Mouse (Mus musculus) central nervous system, embryonic 18 days (tissue): Measurements from ENCODE around the gene Ap5b1. TPM values are rescaled to one million over a fixed set of nuclear protein-coding genes. Genes with fewer than 3 reads are reported as not detected.

Source experiments
- polyA plus RNA-seq: library from polyadenylated mRNA; depleted of rRNA; stranded (reverse); fragments of >200 nt; gene quantifications from 2 replicates; pipeline ENCODE4 v1.2.3, GENCODE M21; 2012; rRNA removed

The Ap5b1 gene
- polyA plus RNA-seq, result 2.4 and 3.0 TPM in 2 replicates

GRCm38 (mm10) chr19:5567534-5568469 is at the start of gene Ap5b1:
TSS of gene Ap5b1 (plus strand) at chr19:5568025.

GRCm38 (mm10) chr19:5560457-5561041 is 7.3 kb upstream of the Ap5b1 start, which contains the start of gene Ovol1:
TSS of gene Ovol1 (minus strand) at chr19:5560646.

GRCm38 (mm10) chr19:5601752-5602541 is 34.1 kb downstream of the Ap5b1 start, which contains the start of gene Rnaseh2c:
TSS of gene Rnaseh2c (plus strand) at chr19:5601873.

GRCm38 (mm10) chr19:5609547-5610404 is 42.0 kb downstream of the Ap5b1 start, which contains the start of gene Kat5:
TSS of gene Kat5 (minus strand) at chr19:5610237.

Other genes starting within 250 kb of the Ap5b1 start
- not detected in 2 replicates for gene Catsper1, start 232.3 kb upstream of the Ap5b1 start, polyA plus RNA-seq
- gene Cst6, start 218.5 kb upstream of the Ap5b1 start, polyA plus RNA-seq, result 4.0 and 5.6 TPM in 2 replicates
- 28.7 and 30.5 TPM in 2 replicates for gene Eif1ad, start 201.3 kb upstream of the Ap5b1 start, polyA plus RNA-seq
- gene Banf1, start 200.9 kb upstream of the Ap5b1 start, polyA plus RNA-seq, result 233 and 237 TPM in 2 replicates
- 49.1 and 51.8 TPM in 2 replicates for gene Sart1, start 179.3 kb upstream of the Ap5b1 start, polyA plus RNA-seq
- gene Tsga10ip, start 165.5 kb upstream of the Ap5b1 start, polyA plus RNA-seq, result not detected in 2 replicates
- gene Drap1, start 143.0 kb upstream of the Ap5b1 start, polyA plus RNA-seq, result 280 and 282 TPM in 2 replicates
- gene AI837181, start 142.9 kb upstream of the Ap5b1 start, polyA plus RNA-seq, result 73.3 and 80.7 TPM in 2 replicates
- 0.04 and 0.43 TPM in 2 replicates for gene Fosl1, start 120.5 kb upstream of the Ap5b1 start, polyA plus RNA-seq
- gene Ccdc85b, start 110.1 kb upstream of the Ap5b1 start, polyA plus RNA-seq, result 13.9 and 14.0 TPM in 2 replicates
- gene Fibp, start 107.4 kb upstream of the Ap5b1 start, polyA plus RNA-seq, result 180 and 186 TPM in 2 replicates
- 1.4 and 2.1 TPM in 2 replicates for gene Ctsw, start 99.5 kb upstream of the Ap5b1 start, polyA plus RNA-seq
- 44.4 and 44.9 TPM in 2 replicates for gene Efemp2, start 94.1 kb upstream of the Ap5b1 start, polyA plus RNA-seq
- gene Mus81, start 79.6 kb upstream of the Ap5b1 start, polyA plus RNA-seq, result 58.1 and 60.9 TPM in 2 replicates
- gene Cfl1, start 77.6 kb upstream of the Ap5b1 start, polyA plus RNA-seq, result 1,742 and 1,884 TPM in 2 replicates
- 3.7 and 4.2 TPM in 2 replicates for gene 1700020D05Rik, start 64.2 kb upstream of the Ap5b1 start, polyA plus RNA-seq
- 123 and 125 TPM in 2 replicates for gene Snx32, start 57.5 kb upstream of the Ap5b1 start, polyA plus RNA-seq
- gene Ovol1, start 7.4 kb upstream of the Ap5b1 start, polyA plus RNA-seq, result 0.08 and 0.28 TPM in 2 replicates
- gene Rnaseh2c, start 33.8 kb downstream of the Ap5b1 start, polyA plus RNA-seq, result 56.0 and 58.7 TPM in 2 replicates
- gene Kat5, start 42.2 kb downstream of the Ap5b1 start, polyA plus RNA-seq, result 152 and 153 TPM in 2 replicates
- 31.6 and 36.0 TPM in 2 replicates for gene Rela, start 69.5 kb downstream of the Ap5b1 start, polyA plus RNA-seq
- gene Sipa1, start 95.7 kb downstream of the Ap5b1 start, polyA plus RNA-seq, result 26.9 and 30.9 TPM in 2 replicates
- 14.0 and 14.2 TPM in 2 replicates for gene Map3k11, start 120.7 kb downstream of the Ap5b1 start, polyA plus RNA-seq
- 65.0 and 76.6 TPM in 2 replicates for gene Pcnx3, start 120.9 kb downstream of the Ap5b1 start, polyA plus RNA-seq
- gene Kcnk7, start 136.3 kb downstream of the Ap5b1 start, polyA plus RNA-seq, result 0.09 TPM in 1 of 2 replicates, not detected in the other
- gene Ehbp1l1, start 158.3 kb downstream of the Ap5b1 start, polyA plus RNA-seq, result 34.9 and 37.4 TPM in 2 replicates
- 177 and 188 TPM in 2 replicates for gene Fam89b, start 161.6 kb downstream of the Ap5b1 start, polyA plus RNA-seq
- gene Ltbp3, start 172.9 kb downstream of the Ap5b1 start, polyA plus RNA-seq, result 33.3 and 45.8 TPM in 2 replicates
- gene Scyl1, start 203.4 kb downstream of the Ap5b1 start, polyA plus RNA-seq, result 134 and 139 TPM in 2 replicates